Mouse (Mus musculus) bone marrow macrophage, adult 2 months (primary cell): ENCODE results near the gene Gm45713.

Source experiments
- CTCF ChIP-seq: IDR thresholded peaks from 2 replicates; pipeline ENCODE4 v1.5.1; 2012; ENCODE audit warnings: low read depth, mild to moderate bottlenecking, low read length, moderate library complexity
- POLR2A ChIP-seq: IDR thresholded peaks from 2 replicates; pipeline ENCODE4 v1.6.1; 2012; ENCODE audit warnings: mild to moderate bottlenecking, low read depth, low read length, borderline replicate concordance

- TF ChIP-seq POLR2A = no peak
- no peak for TF ChIP-seq CTCF
Measured at GRCm38 (mm10) chr7:45155590-45155989, 19.6 kb upstream of the Gm45713 start.
